Mouse (Mus musculus): ENCODE results near the gene Sdsl.

DNA sequence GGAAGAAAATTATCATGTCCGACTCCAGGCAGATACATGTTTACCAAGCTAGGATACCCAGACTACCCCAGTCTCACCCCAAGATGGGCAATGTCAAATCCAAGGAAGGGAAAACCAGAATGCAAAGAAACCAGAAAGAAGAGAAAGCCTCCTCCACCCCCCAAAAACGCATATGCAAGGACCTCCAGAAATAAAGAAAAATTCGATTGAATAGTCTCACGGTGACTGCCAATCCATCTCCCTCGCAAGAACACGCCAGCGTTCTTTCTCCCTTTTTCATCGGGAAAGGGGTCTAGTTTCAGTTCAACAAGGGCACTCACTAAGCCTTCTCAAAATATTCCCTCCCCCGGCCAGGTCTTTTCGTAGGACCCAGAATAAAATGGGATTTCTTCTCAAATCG, 48.0 kb downstream of the Sdsl start:
- no peak for TF ChIP-seq POLR2A (IDR thresholded peaks at IDR 0.05; ENCODE audit: insufficient read depth, low read depth, low read length)
- TF ChIP-seq CTCF (IDR thresholded peaks at IDR 0.05; ENCODE audit: insufficient read depth, low read depth, low read length), result no peak

All from olfactory bulb, adult 2 months (tissue).